Mouse (Mus musculus): ENCODE measurements at regions not wholly inside any gene's neighbourhood (a gene's known extent, or its start where the extent isn't known, plus 50 kb on each side); places are given as distances from the start of the nearest gene placed in this dataset.

DNA sequence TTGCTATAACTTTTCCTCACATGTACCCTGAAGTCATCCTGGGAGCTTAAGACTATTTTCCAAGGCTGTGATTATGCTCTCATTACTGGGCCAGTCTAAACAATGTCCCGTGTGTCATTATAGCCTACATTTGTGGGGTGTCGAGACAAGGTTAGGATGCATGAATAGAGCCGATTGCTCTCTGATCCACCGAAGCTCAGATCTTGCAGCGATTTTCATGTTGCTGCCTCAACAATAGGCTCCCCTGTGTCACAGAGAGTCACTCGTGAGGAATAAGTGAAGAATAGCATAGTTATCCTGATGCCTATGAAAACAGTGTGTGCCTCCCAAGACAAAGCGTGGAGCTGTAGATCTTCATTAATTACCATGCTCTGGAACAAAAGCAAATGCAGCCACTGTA, 83.7 kb upstream of the Map3k7 start:
- H3K4me2 ChIP-seq = no peak overlapping the region
- no peaks in the 10 kb centered on the region for H3K36me3 ChIP-seq (ENCODE audit: control insufficient read depth, insufficient read depth, low read length)
- H3K4me1 ChIP-seq (ENCODE audit: control insufficient read depth, insufficient read depth, low read length) = peaks cover 5% of the 10 kb centered on the region; the same call in 1 of the 2 replicates
- H3K9ac ChIP-seq (ENCODE audit: low read length) = no peak overlapping the region
- H3K4me3 ChIP-seq (ENCODE audit: low read depth, low read length) = no peak overlapping the region
- H3K27ac ChIP-seq (ENCODE audit: low read depth, low read length) = no peak overlapping the region
- 0 out of 2 replicates have a peak, but pooled peaks cover 2% of the 10 kb centered on the region for H3K27me3 ChIP-seq (ENCODE audit: control insufficient read depth, insufficient read depth, low read length)
- DNase-seq (ENCODE audit: low spot score, missing footprints) (peak; percentile 82), ATAC-seq (ENCODE audit: low FRiP score) (peak; percentile 61; the same call in 1 of the 2 replicates)
- no peaks in the 10 kb centered on the region for H3K9me3 ChIP-seq (ENCODE audit: control insufficient read depth, low read length)
- 59% methylated on average over 7 of the region's 7 CpGs for WGBS

DNA sequence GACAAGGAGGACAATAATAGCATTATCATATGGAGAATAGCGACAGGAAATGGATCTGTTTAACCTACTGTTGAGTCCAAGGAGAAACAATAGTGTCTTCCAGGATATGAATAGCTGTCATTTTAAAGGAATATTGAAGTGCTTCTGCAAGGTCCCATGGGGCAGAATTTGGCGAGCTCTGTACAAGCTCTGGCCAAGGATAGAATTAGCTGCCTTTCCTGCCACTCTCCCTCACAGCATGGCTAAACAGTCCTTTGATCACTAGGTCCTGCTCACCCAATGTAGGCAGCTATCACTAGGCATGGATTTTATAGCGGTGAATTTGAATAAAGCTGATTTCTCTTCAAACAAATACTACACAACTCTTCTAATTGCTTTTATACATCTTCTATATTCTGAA, 74.2 kb upstream of the Map3k7 start:
- Histone ChIP-seq H3K27ac (ENCODE audit: low read depth, low read length) (no peak overlapping the region), H3K27me3 (ENCODE audit: control insufficient read depth, insufficient read depth, low read length) (no peaks in the 10 kb centered on the region), H3K36me3 (ENCODE audit: control insufficient read depth, insufficient read depth, low read length) (no peaks in the 10 kb centered on the region), H3K4me2 (no peak overlapping the region), H3K9ac (ENCODE audit: low read length) (no peak overlapping the region), H3K9me3 (ENCODE audit: control insufficient read depth, low read length) (no peaks in the 10 kb centered on the region; the same call in 1 of the 2 replicates), H3K4me3 (ENCODE audit: low read depth, low read length) (no peak overlapping the region), H3K4me1 (ENCODE audit: control insufficient read depth, insufficient read depth, low read length) (no peaks in the 10 kb centered on the region)
- 70% methylated on average over 3 of the region's 3 CpGs for WGBS
- ATAC-seq (ENCODE audit: low FRiP score) (no peak), DNase-seq (ENCODE audit: low spot score, missing footprints) (peak; percentile 19)

DNA sequence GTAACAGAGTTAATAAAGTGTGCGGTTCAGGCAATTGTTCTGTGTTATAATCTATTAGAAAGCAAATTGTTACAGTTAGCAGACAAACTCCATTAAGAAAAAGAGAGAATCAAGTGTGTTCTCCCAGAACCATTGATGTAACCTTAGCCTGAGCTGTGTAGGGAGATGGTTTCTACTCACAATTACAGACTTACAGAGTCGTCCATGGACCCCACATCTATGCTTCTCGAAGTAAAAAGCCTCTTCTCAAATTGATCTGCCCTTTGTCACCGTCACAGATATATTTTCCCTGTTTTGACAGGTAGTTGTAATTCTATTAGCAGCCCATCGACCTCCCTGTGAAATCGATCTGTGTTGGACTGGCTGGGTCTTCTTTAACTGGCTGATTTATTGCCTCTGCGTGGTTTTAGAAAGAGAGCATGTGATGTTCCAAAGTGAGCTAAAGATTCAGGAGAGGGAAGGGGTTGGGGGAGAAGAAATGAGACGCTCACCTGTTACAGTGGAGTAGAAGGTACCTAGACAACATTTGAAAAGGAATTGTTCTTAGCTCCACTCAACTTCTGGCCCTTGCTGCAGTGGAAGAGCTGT, 54.7 kb upstream of the Map3k7 start:
- Histone ChIP-seq H3K36me3 (ENCODE audit: control insufficient read depth, insufficient read depth, low read length) (no peaks in the 10 kb centered on the region), H3K9ac (ENCODE audit: low read length) (no peak overlapping the region), H3K4me3 (ENCODE audit: low read depth, low read length) (no peak overlapping the region), H3K9me3 (ENCODE audit: control insufficient read depth, low read length) (no peaks in the 10 kb centered on the region), H3K27me3 (ENCODE audit: control insufficient read depth, insufficient read depth, low read length) (no peaks in the 10 kb centered on the region), H3K4me2 (no peak overlapping the region), H3K4me1 (ENCODE audit: control insufficient read depth, insufficient read depth, low read length) (no peaks in the 10 kb centered on the region), H3K27ac (ENCODE audit: low read depth, low read length) (no peak overlapping the region)
- WGBS = 87% methylated on average over 8 of the region's 8 CpGs
- ATAC-seq (ENCODE audit: low FRiP score) (no peak), DNase-seq (ENCODE audit: low spot score, missing footprints) (peak; percentile 23)

All from midbrain, embryonic 11.5 days (tissue).